Mouse (Mus musculus) myocyte (in vitro differentiated cells): ENCODE measurements around the gene Gm21293. TPM values are rescaled to one million over a fixed set of nuclear protein-coding genes. Genes with fewer than 3 reads are reported as not detected.

Experiments used
- polyA plus RNA-seq: library from polyadenylated mRNA; unstranded; fragments of >200 nt; fragmentation: generic; extraction: Trizol; gene quantifications from one replicate; pipeline ENCODE4 v1.2.1, GENCODE M21; 2012; ENCODE audit warnings: missing spikeins

The Gm21293 gene
- polyA plus RNA-seq, 1 experiment = not detected

Other genes starting within 250 kb of the Gm21293 start
- gene Gm6763, start 8.5 kb downstream of the Gm21293 start, polyA plus RNA-seq = not detected
- gene Gm8764, start 17.0 kb downstream of the Gm21293 start, polyA plus RNA-seq = not detected
- not detected for gene Gm21304, start 25.5 kb downstream of the Gm21293 start, polyA plus RNA-seq
- not detected for gene Gm21312, start 34.0 kb downstream of the Gm21293 start, polyA plus RNA-seq
- gene Gm20765, start 42.5 kb downstream of the Gm21293 start, polyA plus RNA-seq = not detected
- gene Gm4340, start 51.1 kb downstream of the Gm21293 start, polyA plus RNA-seq = not detected